Mouse (Mus musculus): ENCODE measurements around the gene Mns1.
"Not testable (repeated sequence)": the region's sequence is repeated elsewhere in the genome, so short reads cannot be mapped to it uniquely, and the experiment has no call there.

Mns1 gene

DNA sequence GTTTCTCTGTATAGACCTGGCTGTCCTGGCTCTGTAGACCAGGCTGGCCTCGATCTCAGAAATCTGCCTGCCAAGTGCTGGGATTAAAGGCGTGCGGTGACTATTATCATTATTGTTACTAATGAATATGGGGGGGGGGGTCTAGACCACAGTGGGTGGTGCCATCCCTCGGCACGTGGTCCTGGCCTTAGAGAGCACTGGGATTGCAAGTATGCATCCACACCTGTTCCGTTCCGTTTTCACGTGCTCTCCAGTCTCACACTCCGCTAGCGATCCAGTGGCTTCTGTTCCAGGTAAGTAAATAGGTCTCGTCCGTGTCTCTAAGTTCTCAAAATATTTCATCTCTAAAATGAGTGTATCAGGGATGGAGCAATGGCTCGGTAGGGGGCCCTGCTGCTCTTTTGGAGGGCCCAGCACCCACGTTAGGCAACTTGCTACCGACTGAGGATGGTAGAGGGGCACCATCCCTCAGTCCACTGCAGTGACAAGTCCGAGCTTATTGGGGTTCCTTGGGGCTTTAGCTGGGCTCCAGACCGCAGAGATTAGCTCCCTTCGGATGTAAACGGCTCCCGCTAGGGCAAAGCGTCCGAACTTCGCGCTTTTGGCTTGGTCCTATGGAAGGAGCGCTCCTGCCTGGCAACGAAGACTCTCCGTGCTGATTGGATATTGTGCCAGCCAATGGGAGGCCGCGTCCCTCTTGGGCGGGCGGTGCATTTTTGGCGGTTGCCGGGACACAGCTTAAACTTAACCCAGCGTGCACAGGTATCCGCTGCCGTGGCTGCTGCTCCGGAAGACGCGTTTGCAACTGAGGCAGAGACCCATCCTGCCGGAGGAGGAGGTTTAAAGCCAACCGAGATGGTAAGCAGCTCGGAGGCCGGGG, at the start of gene Mns1:
Gene Mns1 (plus strand): TSS at position 190 of the 880 bp plus-strand sequence.
- peak; percentile 97 for DNase-seq (ENCODE audit: low read depth)

DNA sequence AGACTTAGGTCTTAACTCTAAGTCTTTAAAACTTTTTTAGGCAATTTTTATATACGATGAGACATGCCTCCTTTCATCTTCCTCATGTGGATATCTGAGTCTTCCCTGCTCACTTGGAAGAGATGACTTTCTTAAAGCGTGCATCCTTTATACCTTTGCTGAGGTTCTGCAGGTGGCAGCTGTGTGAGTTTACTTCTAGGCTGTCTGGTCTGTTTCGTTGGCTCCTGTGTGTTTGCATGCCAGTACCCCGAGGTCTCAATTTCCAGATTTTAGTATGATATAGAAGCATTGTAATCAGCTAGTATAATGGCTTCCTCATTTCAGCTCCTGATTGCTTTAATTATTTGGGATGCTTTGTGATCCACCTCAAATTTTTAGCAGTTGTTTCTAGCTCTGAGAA, 48.9 kb upstream of the Mns1 start:
- DNase-seq (ENCODE audit: low read depth): no peak

DNA sequence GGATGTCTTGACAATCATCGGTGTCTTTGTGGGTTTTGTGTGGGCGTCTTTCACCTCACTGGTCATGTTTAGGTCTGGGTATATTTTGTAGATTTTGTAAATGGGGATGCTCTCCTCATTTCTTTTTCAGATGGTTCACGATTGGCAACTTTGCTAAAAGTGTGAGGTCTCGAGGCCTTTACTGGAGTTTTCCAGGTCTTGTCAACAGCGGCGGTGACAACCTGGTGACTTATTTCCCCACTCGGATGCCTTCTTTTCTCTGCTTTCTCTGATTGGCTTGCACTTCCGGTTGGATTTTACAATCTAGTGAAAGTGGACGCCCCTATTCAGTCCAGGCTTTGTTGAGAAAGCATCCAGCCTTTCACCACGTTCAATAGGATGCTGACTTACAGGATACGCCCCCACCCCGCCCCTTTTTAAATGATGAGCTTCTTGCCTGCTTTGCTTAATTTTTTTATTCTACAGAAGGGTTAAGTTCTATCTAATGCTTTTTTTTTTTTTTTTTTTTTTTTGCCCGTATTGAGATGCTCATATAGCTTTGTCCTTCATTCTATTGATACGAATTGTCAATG, 48.3 kb upstream of the Mns1 start:
- DNase-seq (ENCODE audit: low read depth): peak; percentile 51

DNA sequence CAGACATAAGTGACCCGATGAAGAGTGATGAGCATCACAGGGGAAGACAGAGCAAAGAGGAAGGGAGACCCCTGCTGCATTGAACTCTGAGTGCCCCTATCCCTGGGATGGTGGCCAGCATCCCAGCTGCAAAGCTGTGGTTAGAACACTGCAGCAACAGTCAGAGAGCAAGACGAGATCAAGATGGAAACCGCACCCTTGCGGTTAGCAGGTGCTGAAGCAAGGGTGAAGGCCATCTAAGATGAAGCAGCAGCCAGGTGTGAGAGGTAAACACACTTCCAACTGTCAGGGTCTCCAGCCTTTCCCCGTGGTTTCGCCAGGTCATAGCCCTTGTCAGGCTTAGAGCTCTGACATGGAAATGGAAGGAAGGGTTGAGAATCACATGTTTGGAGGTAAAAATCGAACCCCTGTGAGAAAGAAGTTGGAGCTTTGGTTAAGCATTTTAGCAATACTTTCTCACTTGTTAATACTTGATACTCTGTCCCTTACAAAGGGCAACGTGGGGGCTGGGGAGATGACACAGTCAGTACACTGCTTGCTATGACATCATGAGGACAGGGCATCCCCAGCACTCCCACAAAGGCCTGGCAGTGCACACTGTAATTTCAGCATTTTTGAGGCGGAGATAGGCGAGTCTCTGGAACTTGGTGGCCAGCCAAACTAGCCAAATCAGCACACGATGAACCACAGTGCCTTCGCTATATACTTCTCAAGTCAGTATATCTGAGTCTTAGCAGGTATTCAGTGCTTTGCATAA, 47.3 kb upstream of the Mns1 start:
- peak; percentile 49 for DNase-seq (ENCODE audit: low read depth)

DNA sequence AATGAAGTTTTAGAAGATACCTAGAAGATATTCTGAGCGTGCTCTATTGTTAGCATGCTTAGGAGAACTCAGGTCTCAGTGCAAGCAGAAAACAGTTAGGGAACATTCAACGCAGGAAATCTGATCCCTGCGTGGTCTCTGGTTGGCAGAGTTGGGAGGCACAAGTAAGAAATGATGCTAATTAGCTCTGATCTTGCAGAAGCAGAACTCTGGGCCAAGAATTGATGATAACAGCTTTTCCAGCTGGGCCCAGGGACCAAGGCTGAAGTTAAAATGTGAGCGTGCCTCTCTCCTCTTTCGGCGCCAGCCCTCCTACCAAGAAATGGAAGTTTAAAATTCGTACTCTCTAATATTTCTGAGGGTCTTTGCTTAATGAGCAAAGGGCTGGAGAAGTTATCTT, 45.1 kb upstream of the Mns1 start:
- DNase-seq (ENCODE audit: low read depth): no peak

DNA sequence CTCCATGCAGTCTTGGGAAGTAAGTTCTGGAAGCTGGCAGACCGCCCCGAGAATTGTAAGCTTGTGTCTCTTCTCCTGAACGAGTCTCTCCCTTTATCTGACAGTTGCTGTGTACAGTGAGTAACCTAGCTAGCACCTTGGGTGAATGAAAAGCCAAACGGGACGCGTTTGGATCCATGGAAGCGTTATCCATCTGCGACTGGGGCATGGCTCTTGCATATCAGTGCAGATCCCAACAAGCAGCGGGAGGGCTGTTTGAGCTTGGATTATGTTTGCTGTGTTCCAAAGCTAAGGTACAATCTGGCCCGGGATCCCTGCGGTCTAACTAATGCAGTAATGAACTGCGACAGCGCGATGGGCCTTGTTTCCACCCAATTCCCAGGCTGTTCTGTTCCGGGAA, 44.6 kb upstream of the Mns1 start:
- DNase-seq (ENCODE audit: low read depth): no peak

DNA sequence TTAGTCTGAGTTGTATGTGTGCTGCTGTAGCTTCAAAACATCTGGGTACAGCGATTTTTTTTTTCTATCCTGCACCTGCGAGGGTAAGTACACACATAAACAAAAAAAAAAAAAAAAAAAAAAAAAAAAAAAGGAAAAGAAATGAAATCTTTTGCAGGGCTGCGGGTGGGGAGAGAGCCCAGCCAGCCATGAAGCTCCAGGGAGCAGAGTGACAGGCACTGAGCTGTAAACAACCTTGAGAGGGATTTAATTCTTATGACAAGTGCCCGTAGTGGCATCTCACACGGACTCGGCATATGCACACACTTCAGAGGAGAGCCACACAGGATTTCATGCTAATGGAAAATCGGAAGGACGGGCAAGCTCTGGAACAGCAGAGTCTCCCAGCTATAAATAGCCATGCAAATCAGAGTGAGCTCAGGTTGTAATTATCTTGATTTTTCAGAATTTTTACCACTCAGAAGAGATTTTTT, 43.9 kb upstream of the Mns1 start:
- DNase-seq (ENCODE audit: low read depth): no peak

DNA sequence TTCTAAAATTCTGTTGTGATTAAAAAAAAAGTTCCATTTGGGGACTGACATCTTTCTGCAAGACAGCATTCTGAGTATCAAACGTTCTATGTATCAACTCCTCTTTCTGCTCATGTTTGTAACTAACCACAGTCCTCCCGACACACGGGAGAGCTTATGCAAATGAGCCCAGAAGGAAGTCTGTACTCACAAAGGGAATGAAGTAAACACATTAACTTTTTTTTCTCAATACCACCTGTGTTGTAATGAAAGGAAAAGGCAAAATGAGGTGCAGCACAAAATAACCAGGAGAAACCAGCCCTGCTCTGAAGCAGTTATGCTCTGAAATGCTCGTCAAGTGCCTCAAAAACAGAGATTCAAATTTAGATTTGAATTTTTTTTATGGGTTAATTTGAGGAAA, 37.7 kb upstream of the Mns1 start:
- no peak for DNase-seq (ENCODE audit: low read depth)

DNA sequence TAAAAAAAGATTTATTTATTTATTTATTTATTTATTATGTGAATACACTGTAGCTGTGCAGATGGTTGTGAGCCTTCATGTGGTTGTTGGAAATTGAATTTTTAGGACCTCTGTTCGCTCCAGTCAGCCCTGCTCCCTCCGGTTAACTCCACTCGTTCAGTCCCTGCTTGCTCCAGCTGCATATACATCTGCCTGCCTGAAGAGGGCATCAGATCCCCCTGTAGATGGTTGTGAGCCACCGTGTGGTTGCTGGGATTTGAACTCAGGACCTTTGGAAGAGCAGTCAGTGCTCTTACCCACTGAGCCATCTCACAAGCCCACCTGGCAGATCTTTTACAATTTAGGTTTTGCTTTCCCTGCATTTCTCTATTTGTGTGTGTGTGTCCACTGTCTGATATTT, 36.0 kb upstream of the Mns1 start:
- DNase-seq (ENCODE audit: low read depth): not testable (repeated sequence)

DNA sequence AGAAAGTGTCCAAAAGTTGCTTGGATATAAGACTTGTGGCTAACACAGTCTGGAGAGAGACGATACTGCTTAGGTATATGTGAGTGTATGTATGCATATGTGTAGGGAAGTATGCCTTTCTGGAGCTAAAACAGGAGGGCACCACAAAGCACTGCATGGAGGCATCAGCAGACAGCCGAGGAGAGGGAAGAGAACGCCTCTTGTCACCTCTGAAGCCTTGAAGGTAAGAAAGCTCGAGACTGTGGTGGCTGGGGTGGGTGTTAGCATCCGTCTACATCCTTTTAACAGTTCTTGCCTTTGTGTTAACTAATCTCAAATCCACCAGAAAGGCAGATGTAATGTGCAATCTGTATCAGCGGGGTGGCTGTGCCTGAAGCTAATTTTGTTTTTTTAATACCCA, 34.4 kb upstream of the Mns1 start:
- DNase-seq (ENCODE audit: low read depth): no peak

DNA sequence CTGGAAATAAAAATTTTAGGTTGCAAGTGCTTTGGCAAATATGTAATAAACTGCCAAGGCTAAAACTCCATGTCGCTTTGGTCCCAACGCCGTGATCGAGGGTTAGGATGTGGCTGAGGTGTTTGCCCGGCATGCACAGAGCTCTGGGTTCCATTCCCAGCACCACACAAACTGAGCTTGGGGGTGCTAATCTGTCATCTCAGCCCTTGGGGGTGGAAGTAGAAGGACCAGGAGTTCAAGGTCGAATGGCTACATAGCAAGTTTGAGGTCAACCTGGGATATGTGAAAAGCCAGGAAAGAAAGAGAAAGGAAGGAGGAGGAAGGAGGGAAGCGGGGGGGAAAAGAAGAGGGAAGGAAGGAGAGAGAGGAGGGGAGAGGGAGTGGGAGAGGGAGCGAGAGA, 33.4 kb upstream of the Mns1 start:
- no peak for DNase-seq (ENCODE audit: low read depth)

DNA sequence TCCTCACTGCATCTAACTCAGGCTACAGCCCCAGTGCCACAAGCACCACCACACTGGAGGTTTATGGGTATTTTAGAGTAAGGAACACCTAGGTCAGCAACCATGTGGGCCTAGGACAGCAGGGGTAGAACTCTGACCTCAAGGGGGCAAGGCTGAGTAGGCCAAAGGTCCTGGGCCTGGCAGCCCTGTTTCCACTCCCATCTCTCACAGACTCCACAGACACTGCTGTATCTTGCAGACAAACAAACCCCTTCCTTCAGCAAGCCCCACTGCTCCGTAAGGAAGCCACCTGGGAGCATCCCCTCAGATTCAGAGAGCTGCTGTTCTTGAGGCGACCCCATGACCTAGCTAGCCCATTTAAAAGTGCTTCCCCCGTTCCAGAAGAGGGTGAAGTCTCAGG, 32.9 kb upstream of the Mns1 start:
- DNase-seq (ENCODE audit: low read depth): no peak

DNA sequence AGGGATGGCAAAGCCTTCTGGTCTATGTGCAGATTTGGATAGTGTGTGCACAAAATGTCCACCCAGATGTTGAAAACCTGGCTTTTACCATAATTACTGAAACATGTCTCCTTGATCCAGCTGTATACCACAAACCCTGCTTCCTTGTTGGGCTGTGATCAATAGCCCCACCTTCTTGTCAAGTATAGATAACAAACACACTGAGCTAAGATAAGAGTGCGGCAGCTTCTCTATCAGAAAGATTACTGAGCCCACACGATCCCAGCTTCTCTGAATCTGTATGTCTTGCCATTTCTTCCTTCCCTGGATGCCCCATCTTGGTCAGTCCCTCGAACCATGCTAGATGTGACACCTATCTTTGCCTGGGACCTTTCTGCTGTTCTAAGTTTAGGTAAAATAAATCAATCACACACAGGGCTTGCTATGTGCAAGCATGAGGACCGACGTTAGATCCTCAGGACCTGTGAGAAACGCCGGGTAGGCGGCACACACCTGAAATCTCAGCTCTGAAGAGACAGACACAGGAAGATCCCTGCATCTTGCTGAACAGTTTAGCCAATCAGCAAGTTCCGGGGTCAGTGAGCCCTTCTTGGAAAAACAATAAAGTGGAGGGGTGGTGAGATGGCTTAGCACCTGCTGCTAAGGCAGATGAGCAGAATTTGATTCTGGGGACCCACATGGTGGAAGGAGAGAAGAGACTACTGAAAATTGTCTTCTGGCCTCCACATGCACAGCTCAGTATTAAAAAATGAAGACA, 31.8 kb upstream of the Mns1 start:
- DNase-seq (ENCODE audit: low read depth): no peak

DNA sequence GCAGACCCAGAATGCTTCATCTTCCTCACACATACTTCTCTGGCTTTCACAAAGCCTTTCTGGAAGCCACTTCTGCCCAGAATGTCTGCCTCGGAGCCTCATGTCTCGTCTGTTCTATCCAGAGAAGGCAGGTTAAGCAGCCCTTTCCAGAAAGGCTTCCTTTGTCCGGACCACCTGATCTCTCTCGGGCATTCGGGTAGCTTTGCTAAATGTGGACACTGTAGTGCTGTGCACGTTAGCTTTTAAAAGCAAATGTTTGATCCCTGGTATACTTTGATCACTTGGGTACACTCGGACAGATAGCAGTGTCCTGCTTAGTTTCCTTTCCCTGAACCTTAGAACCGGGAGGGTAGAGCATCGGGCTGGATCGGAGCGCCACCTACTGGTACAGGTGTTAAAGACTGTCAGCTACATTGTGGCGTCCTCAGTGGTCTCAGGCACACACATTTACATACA, 29.7 kb upstream of the Mns1 start:
- DNase-seq (ENCODE audit: low read depth): peak; percentile 89

DNA sequence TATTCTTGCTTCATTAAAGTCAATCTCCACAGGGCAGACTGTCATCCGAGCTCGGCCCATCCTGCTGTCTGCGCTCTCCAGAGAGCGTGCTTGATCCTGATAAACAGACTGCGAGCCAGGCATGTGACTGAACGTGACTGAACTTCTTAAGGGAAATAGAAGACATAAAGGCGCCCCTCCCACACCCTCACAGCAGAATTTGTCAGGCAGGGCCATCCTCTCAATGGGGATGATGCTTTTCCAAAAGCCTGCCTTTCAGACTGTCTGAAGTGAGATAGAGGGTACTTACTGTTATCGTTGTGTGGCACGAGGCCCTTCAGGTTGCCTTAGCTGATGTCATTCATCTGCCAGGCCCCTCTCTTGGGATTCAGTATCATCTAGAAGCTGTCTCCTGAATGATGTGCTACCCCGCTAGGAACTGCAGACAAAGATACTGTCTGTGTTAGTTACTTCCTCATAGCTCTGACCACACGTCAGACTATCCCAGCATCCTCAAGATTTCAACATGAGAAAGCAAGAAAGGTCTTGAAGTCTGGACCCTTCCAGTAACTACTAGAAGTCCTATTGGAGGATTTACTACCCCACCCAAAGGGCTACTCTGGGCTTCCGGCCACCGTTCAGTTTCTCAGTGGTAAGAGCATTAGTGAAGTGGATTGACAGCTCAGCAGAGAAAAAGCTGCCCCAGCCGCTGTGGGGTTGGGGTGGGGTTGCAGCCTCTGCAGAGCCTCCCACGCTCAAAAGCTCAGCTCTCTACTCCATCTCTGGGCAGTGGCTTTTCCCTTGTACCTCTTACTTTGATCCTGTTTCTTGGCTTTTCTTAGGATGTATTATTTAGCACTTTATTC, 28.2 kb upstream of the Mns1 start:
- no peak for DNase-seq (ENCODE audit: low read depth)

DNA sequence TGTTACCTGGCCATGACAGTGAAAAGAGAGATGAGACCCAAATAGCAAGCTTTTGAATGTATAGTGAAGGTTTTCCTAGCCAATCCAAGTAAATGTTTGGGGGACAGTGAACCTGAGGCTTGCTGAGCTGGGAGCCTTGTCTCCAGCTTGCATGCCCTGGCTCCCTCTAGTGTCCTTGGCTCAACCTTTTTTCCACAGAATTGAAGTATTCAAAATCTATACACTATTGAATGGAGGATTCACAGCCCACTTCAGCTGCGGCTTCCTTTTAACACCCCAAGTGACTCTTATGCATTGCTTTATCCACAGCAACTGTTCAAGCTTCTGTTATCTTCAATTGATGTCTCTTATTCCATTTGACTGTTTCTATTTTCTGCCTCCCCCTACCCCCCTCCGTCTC, 26.1 kb upstream of the Mns1 start:
- no peak for DNase-seq (ENCODE audit: low read depth)

DNA sequence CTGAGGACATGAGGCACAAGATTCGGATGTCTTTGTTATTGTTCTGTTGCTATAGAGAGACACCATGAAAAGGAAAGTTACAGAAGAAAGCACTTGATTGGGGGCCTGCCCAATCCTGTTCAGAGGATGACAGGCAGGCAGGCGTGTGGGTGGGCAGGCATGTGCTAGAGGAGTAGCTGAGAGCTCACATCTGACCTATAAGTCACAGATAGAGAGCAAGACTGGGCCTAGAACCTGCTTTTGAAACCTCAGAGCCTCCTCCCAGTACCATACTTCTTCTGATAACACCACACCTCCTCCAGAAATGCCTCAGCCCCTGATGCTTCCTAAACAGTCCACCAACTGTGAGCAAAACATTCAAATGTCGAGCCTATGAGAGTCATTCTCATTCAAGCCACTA, 19.4 kb upstream of the Mns1 start:
- DNase-seq (ENCODE audit: low read depth): no peak

DNA sequence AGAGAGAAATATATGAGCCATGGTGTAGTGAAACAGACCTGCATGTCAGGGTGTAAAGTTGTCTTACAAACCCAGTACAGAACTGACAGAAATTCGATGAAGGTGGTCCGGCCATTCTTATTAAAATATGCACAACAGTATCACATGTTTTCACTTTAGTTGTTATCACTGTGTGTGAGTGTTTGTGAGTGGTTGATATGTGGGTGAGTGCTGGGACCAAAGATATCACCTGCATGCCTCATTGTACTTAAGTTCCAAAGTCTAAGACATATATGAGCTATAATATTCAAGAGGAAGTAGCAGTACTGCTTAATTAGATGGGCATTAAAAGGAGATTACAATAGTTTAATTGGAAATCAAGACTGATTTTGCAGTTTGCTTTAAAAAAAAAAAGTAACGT, 17.3 kb upstream of the Mns1 start:
- DNase-seq (ENCODE audit: low read depth): no peak

DNA sequence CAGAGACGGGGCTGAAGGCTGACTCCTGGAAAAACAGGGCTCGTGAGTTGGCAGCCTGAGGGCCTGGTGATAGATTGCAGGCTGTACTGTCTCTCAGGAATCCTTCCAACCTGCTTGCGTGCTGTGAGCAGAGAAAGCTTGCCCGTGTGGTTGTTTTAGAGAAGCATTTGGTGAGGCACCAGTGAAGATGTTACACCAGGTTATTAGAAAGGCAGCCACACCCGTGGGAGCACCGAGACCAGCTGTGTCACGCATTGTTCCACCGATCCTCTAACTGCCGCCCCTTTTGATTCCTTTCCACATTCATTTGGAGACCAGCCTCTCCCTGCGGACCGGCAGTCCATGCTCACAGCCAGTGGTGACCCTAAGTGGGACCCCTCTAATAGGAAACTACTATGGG, 15.5 kb upstream of the Mns1 start:
- DNase-seq (ENCODE audit: low read depth): no peak

DNA sequence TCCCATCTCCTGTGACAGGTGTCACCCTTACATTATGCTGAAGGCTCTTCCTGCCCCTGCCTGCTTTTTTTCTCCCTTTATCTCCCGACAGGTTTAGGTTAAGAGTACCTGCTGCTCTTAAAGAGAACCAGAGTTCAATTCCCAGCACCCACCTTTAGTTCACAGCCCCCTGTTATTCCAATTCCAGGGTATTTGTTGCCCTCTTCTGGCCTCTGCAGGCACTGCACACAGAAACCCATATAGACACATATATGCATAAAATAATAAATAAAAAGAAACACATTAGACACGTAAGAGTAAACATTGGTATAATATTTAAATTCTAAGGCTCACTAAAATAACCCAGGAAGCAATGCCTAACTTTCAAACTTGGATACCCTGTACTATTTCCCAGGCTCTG, 15.1 kb upstream of the Mns1 start:
- DNase-seq (ENCODE audit: low read depth): no peak

DNA sequence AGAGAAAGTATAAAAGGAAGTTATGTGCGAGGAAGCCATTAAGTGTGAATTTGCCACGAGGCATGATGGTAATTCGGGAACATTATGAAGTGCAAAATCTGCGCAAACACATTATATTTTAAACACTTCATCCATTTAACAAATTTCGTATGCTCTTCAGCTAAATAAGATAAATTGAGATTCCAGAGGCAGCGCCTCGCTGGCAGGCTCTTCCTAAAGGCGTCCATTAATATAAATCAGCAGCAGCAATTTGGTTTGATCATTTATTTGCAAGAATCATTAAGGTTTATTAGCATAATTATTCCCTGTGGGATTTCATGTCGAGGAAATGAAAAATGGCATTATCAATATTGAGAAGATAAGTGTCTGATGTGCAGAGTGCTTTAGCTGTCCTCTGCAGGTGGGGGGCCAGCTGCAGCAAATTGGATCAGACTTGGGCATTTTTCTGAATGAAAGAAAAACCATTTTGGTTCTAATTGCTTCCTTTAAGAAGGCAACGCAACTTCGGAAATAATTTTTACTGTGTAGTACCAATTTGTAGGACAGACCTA, 12.4 kb upstream of the Mns1 start:
- no peak for DNase-seq (ENCODE audit: low read depth)

Measured in induced T-regulatory cell, adult 2 months (primary cell).